In genomic region chr2:4922476-4923164, GRCm38 (mm10) we compare ENCODE assay signal across 17 mouse cellular contexts. TPM values are rescaled to one million over a fixed set of nuclear protein-coding genes. Genes with fewer than 3 reads are reported as not detected.
A peak's percentile ranks its signal among the peaks of the same experiment; 100 is the strongest.
DNase-seq lines count a peak whose midpoint lies in the region; ATAC-seq lines count a peak whose summit lies in the region.
"Had no signal": no experiment of that assay in that cellular context is flagged by ENCODE, and none has a peak within 500 bp of the region (broad histone marks: within the 10 kb centered on the region; RNA-seq: fewer than 3 reads in every experiment).

No protein-coding gene starts in this region.

- DNase-seq in 416B (ENCODE audit: low read depth) (peak; percentile 50), adipocyte (ENCODE audit: low spot score) (peak; percentile 69)
- DNase-seq in liver, embryonic 13.5 days = no peak
- DNase-seq in left cerebral cortex, adult 9 months (ENCODE audit: low spot score in 2 of 2) = no peak
- DNase-seq in left cerebral cortex, postnatal 25 days (ENCODE audit: low spot score in 2 of 2) = no peak
- no peak for DNase-seq in heart, postnatal 14 days
- DNase-seq: adrenal gland, adult 8-10 months; cerebellum, postnatal 25 days; gastrocnemius, postnatal 36 days; heart, postnatal 36 days; right cerebral cortex, adult 18-20 months had no signal

- peaks cover 16% of the 10 kb centered on the region for H3K4me1 ChIP-seq in kidney, embryonic 15.5 days
- peaks cover 24% of the 10 kb centered on the region for H3K4me1 ChIP-seq in liver, embryonic 13.5 days (replicated peaks)
- H3K4me1 ChIP-seq in hindbrain, embryonic 12.5 days = peaks cover 4% of the 10 kb centered on the region

- H3K27me3 ChIP-seq in kidney, embryonic 15.5 days = no peaks in the 10 kb centered on the region
- no peaks in the 10 kb centered on the region for H3K27me3 ChIP-seq in liver, embryonic 13.5 days
- H3K27me3 ChIP-seq in hindbrain, embryonic 12.5 days = no peaks in the 10 kb centered on the region
- H3K27me3 ChIP-seq: CH12.LX; embryonic facial prominence, embryonic 13.5 days; neural tube, embryonic 15.5 days had no signal

- intact Hi-C loops in left cerebral cortex, postnatal 25 days (cut with DNase I) = no loop called here
- intact Hi-C loops in heart, postnatal 14 days (cut with DNase I) = no loop called here

- no peak for ATAC-seq in kidney, embryonic 15.5 days (replicated peaks; ENCODE audit: low FRiP score)
- peak; percentile 37 for ATAC-seq in liver, embryonic 13.5 days (ENCODE audit: low read depth)
- no peak for ATAC-seq in hindbrain, embryonic 12.5 days (ENCODE audit: low FRiP score)

- 56% methylated on average over 7 of the region's 7 CpGs for WGBS in kidney, embryonic 15.5 days
- 46% methylated on average over 7 of the region's 7 CpGs for WGBS in liver, embryonic 13.5 days (ENCODE audit: insufficient replicate concordance)
- WGBS in hindbrain, embryonic 12.5 days = 66% methylated on average over 7 of the region's 7 CpGs

- H3K9ac ChIP-seq in kidney, embryonic 15.5 days = no peak overlapping the region
- no peak overlapping the region for H3K9ac ChIP-seq in liver, embryonic 13.5 days
- no peak overlapping the region for H3K9ac ChIP-seq in hindbrain, embryonic 12.5 days
- H3K9ac ChIP-seq: embryonic facial prominence, embryonic 13.5 days; neural tube, embryonic 15.5 days had no signal

- no peaks in the 10 kb centered on the region for H3K9me3 ChIP-seq in kidney, embryonic 15.5 days (replicated peaks)
- H3K9me3 ChIP-seq in liver, embryonic 13.5 days (replicated peaks) = no peaks in the 10 kb centered on the region
- no peaks in the 10 kb centered on the region for H3K9me3 ChIP-seq in hindbrain, embryonic 12.5 days (replicated peaks)
- H3K9me3 ChIP-seq: embryonic facial prominence, embryonic 13.5 days; neural tube, embryonic 15.5 days had no signal

- no peak overlapping the region for H3K4me3 ChIP-seq in kidney, embryonic 15.5 days (replicated peaks)
- H3K4me3 ChIP-seq in liver, embryonic 13.5 days (replicated peaks) = no peak overlapping the region
- no peak overlapping the region for H3K4me3 ChIP-seq in hindbrain, embryonic 12.5 days
- H3K4me3 ChIP-seq: embryonic facial prominence, embryonic 13.5 days; neural tube, embryonic 15.5 days had no signal

- H3K27ac ChIP-seq in kidney, embryonic 15.5 days = peak overlapping the region; percentile 65; the same call in 1 of the 2 replicates
- peak overlapping the region; percentile 48 for H3K27ac ChIP-seq in liver, embryonic 13.5 days
- H3K27ac ChIP-seq in hindbrain, embryonic 12.5 days = no peak overlapping the region
- H3K27ac ChIP-seq: embryonic facial prominence, embryonic 13.5 days; neural tube, embryonic 15.5 days had no signal

- no peak overlapping the region for H3K4me2 ChIP-seq in kidney, embryonic 15.5 days
- no peak overlapping the region for H3K4me2 ChIP-seq in liver, embryonic 13.5 days
- no peak overlapping the region for H3K4me2 ChIP-seq in hindbrain, embryonic 12.5 days (replicated peaks)
- H3K4me2 ChIP-seq: embryonic facial prominence, embryonic 13.5 days; neural tube, embryonic 15.5 days had no signal

- peaks cover 13% of the 10 kb centered on the region; the same call in 1 of the 2 replicates for H3K36me3 ChIP-seq in kidney, embryonic 15.5 days
- peaks cover 8% of the 10 kb centered on the region; the same call in 1 of the 2 replicates for H3K36me3 ChIP-seq in liver, embryonic 13.5 days
- no peaks in the 10 kb centered on the region for H3K36me3 ChIP-seq in hindbrain, embryonic 12.5 days

RNA-seq across cellular contexts. Expression of gene Phyh, which starts 3.8 kb away (rescaled TPM):
- polyA plus RNA-seq in kidney, embryonic 15.5 days (2015; fragmentation: Nextera tagmentation; extraction: Ambion mirVana) = 55.2 and 59.5 TPM in 2 replicates
- 47.6 and 61.5 TPM in 2 replicates for polyA plus RNA-seq in liver, embryonic 13.5 days (2015; fragmentation: Nextera tagmentation; extraction: Ambion mirVana)
- polyA plus RNA-seq in hindbrain, embryonic 12.5 days (2016; fragmentation: Nextera tagmentation; extraction: Ambion mirVana) = 51.4 and 57.6 TPM in 2 replicates
- total RNA-seq in left cerebral cortex, postnatal 25 days (2021) = 10 to 100 TPM; 89.0 to 91.5 TPM
- 100 to 1,000 TPM; 532 to 534 TPM for total RNA-seq in heart, postnatal 14 days (2021)

RNA-seq across cellular contexts. Expression of gene Sephs1, which starts 41.3 kb away (rescaled TPM):
- polyA plus RNA-seq in kidney, embryonic 15.5 days (2015; fragmentation: Nextera tagmentation; extraction: Ambion mirVana) = 83.5 and 84.2 TPM in 2 replicates
- polyA plus RNA-seq in liver, embryonic 13.5 days (2015; fragmentation: Nextera tagmentation; extraction: Ambion mirVana) = 33.2 and 39.6 TPM in 2 replicates
- 109 and 111 TPM in 2 replicates for polyA plus RNA-seq in hindbrain, embryonic 12.5 days (2016; fragmentation: Nextera tagmentation; extraction: Ambion mirVana)
- total RNA-seq in left cerebral cortex, postnatal 25 days (2021) = 10 to 100 TPM; 21.2 to 23.1 TPM
- total RNA-seq in heart, postnatal 14 days (2021) = 10 to 100 TPM; 18.8 to 19.3 TPM

RNA-seq across cellular contexts. Expression of gene Ucma, which starts 53.3 kb away (rescaled TPM):
- polyA plus RNA-seq in kidney, embryonic 15.5 days (2015; fragmentation: Nextera tagmentation; extraction: Ambion mirVana) = not detected in 2 replicates
- not detected in 2 replicates for polyA plus RNA-seq in liver, embryonic 13.5 days (2015; fragmentation: Nextera tagmentation; extraction: Ambion mirVana)
- polyA plus RNA-seq in hindbrain, embryonic 12.5 days (2016; fragmentation: Nextera tagmentation; extraction: Ambion mirVana) = 0.96 and 1.9 TPM in 2 replicates
- total RNA-seq in left cerebral cortex, postnatal 25 days (2021) = 1 to 10 TPM; 1.5 to 2.1 TPM
- not detected for total RNA-seq in heart, postnatal 14 days (2021)
- total RNA-seq: adrenal gland, adult 8-10 months; CH12.LX; gastrocnemius, postnatal 36 days; heart, postnatal 36 days; monocyte, adult 5-6 weeks had no signal
- polyA plus RNA-seq: neural tube, embryonic 15.5 days had no signal

Comparison
In these comparisons a context has a peak if more than half of its experiments do, and no peak if none do; other contexts are left out.
1. DNase-seq: peak in 416B (single experiment) and adipocyte (single experiment); none in liver, embryonic 13.5 days (single experiment), left cerebral cortex, adult 9 months (0 of 2), left cerebral cortex, postnatal 25 days (0 of 2) and heart, postnatal 14 days (0 of 2).